Mouse (Mus musculus): ENCODE measurements around the gene Actg2. TPM values are rescaled to one million over a fixed set of nuclear protein-coding genes. Genes with fewer than 3 reads are reported as not detected.
A peak's percentile ranks its signal among the peaks of the same experiment; 100 is the strongest.

Actg2 gene
- polyA plus RNA-seq, 1 experiment = 517 TPM

DNA sequence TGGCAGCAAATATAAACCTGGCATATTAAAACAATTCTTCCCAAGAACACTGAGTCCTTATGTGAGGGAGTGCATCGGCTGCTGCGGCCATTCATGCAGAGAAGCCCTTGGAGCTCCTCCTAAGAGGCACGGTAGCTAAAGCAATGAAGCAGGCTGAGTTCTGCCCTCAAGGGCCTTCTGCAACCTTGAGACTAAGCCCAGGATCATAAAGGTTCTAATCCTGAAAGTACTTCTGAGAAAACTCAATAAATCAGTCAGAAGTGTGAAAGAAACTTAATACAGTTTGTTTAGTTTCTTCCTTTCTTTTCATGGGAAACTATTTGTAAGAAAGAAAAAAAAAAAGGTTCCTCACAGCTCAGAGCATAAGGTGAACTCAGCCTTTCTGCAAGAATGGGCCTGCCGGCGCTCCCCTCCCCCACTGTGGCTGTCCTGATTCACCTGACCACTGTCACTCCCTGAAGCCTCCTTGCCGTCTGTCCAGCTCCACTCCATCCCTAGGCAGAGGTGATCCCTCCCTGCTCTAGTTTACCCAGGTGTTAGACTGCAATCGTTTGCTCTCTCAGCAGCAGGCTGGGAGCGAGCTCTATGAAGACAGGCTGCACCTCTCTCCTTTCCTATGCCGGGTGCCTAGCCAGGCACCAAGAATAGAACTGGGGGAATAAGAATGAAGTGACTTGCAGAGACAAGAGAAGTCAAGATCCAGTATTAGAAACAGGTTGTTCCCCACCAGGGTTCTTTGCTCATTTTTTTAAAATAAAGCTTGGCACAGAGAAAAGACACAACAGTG, 34.3 kb downstream of the Actg2 start:
- no peak for TF ChIP-seq POLR2A (IDR thresholded peaks at IDR 0.05; ENCODE audit: low read depth, low read length)
- Histone ChIP-seq H3K4me3 (ENCODE audit: insufficient read depth, low read length) (no peak overlapping the region), H3K4me1 (ENCODE audit: control insufficient read depth, insufficient read depth, low read length) (peaks cover 6% of the 10 kb centered on the region; the same call in 1 of the 2 replicates)

DNA sequence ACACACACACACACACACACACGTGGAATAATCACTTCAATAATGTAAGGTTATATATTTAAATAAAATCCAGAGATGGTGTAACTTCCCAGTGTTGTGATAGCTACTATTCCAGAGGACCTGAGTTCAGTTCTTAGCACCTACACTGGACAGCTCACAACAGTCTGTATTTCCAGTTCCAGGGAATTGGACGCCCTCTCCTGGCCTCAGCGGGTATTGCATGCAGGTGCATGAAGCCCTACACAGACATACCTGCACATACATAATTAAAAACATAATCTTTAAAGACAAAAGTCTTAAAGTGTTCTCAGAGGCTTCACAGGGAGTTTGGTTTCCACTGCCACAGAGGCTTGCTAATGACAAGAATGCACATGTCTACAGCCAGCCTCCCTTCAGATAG, 35.6 kb downstream of the Actg2 start:
- Histone ChIP-seq H3K4me3 (ENCODE audit: insufficient read depth, low read length) (no peak overlapping the region), H3K4me1 (ENCODE audit: control insufficient read depth, insufficient read depth, low read length) (peaks cover 6% of the 10 kb centered on the region; the same call in 1 of the 2 replicates), H3K27ac (ENCODE audit: insufficient read depth, low read length) (no peak overlapping the region)
- TF ChIP-seq CTCF (IDR thresholded peaks at IDR 0.05; ENCODE audit: borderline replicate concordance, insufficient read depth, low read length) (peak; percentile 28; the same call in 1 of the 2 replicates), POLR2A (IDR thresholded peaks at IDR 0.05; ENCODE audit: low read depth, low read length) (no peak)

More for the DNA sequence above, 34.3 kb downstream of the Actg2 start:
- H3K27ac ChIP-seq (ENCODE audit: insufficient read depth, low read length) = no peak overlapping the region

DNA sequence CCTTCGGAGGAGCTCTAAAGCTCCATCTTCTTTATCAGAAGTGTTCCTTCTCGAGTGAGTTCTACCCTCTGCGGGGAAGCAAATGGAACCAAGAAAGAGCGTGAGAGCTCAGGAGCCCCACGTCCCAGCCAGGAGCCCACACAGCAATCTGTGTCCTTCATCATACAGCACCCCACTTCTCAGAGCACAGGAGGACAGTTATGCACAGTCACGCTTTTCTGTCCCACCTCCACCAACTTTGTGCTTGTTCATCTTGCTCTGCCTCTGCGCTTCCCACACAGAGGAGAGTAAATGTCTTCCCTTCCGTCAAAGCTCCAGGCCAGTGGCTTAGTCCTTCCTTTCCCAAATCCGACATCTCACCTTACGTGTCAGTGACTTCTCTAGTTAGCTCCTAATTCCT, 37.0 kb downstream of the Actg2 start:
- no peak for TF ChIP-seq POLR2A (IDR thresholded peaks at IDR 0.05; ENCODE audit: low read depth, low read length)
- no peak for TF ChIP-seq CTCF (IDR thresholded peaks at IDR 0.05; ENCODE audit: borderline replicate concordance, insufficient read depth, low read length)
- H3K27ac ChIP-seq (ENCODE audit: insufficient read depth, low read length) = no peak overlapping the region
- peaks cover 6% of the 10 kb centered on the region; the same call in 1 of the 2 replicates for H3K4me1 ChIP-seq (ENCODE audit: control insufficient read depth, insufficient read depth, low read length)
- no peak overlapping the region for H3K4me3 ChIP-seq (ENCODE audit: insufficient read depth, low read length)

DNA sequence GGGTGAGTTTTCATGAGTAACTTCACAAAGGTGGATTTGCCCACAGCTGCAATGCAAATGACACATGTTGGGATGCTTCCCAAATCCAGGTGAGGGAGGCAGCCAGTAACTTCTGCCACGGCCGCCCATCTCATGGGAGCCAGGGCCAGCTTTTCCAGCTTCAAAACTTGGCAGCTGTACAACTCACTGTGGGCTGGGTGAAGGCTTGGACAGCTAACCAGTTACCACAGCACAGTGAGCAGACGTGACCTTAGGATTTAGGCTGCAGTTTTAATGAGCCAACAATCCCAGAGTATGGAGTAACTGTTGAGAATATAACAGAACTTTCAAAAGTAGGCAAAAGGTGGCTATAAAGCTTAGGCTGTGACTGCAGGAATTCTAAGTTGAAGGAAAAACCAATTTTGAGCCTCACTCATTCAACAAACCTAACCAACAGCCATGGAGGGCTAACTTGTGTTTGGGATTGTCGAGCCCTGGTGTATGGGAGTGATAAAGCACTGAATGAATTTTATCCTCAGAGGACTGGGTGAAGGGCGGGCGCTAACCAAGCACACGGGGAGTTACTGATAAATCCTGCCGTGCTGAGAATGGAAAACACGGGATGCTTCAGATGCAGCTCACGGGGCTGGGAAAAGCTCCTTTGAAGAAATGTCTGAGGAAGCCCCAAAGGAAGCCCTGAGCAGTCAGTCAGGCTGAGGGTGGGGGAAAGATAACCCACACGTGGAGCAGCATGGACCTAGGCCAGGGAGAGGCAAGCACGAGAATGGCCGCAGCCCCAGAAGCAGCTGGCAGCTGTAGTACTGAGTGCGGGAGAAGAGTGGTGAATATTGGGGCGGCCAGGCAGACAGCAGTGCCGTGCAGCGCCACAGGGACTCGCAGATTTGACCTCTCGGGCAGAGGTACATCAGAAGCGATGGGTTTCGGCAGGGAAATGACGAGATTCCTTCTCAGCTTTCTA, 39.0 kb downstream of the Actg2 start:
- TF ChIP-seq CTCF (IDR thresholded peaks at IDR 0.05; ENCODE audit: borderline replicate concordance, insufficient read depth, low read length) = no peak
- TF ChIP-seq POLR2A (IDR thresholded peaks at IDR 0.05; ENCODE audit: low read depth, low read length) = no peak
- Histone ChIP-seq H3K27ac (ENCODE audit: insufficient read depth, low read length) (no peak overlapping the region), H3K4me1 (ENCODE audit: control insufficient read depth, insufficient read depth, low read length) (peaks cover 6% of the 10 kb centered on the region; the same call in 1 of the 2 replicates), H3K4me3 (ENCODE audit: insufficient read depth, low read length) (no peak overlapping the region)

DNA sequence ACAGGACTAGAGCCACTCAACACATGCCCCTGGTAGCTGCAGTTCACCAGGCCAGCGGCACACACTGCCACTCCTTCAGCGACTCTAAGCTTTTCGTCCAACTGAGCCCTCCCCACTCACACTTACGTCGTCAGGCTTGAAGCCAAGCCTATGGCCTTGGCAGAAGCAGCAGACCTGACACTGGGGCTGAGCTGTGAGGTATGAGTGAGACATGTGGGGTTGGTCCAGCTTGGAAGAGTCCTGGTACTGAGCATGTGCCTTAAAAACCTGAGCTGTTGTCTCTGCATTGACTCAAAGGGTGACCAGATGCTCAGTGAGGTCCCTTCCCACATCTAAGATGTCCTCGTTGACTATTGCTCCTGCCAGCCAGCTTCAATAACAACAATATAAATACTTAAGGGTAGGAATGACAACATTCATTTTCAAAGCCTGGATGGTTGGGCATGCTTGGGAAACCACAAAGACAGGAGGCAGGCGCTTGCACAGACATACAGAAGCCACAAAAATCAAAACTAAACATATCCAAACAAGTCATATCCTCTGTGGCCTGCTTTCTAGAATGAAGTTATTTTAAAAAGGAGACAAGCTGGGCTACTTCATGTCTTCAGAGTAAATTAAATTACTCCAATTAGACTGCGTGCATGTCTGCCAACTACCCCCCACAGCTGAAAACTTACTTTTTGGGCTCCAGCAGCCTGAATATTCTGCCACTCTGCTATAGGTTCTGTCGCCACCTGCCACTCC, 39.9 kb downstream of the Actg2 start:
- Histone ChIP-seq H3K27ac (ENCODE audit: insufficient read depth, low read length) (no peak overlapping the region), H3K4me1 (ENCODE audit: control insufficient read depth, insufficient read depth, low read length) (peaks cover 6% of the 10 kb centered on the region; the same call in 1 of the 2 replicates), H3K4me3 (ENCODE audit: insufficient read depth, low read length) (no peak overlapping the region)
- TF ChIP-seq POLR2A (IDR thresholded peaks at IDR 0.05; ENCODE audit: low read depth, low read length) (no peak), CTCF (IDR thresholded peaks at IDR 0.05; ENCODE audit: borderline replicate concordance, insufficient read depth, low read length) (no peak)

DNA sequence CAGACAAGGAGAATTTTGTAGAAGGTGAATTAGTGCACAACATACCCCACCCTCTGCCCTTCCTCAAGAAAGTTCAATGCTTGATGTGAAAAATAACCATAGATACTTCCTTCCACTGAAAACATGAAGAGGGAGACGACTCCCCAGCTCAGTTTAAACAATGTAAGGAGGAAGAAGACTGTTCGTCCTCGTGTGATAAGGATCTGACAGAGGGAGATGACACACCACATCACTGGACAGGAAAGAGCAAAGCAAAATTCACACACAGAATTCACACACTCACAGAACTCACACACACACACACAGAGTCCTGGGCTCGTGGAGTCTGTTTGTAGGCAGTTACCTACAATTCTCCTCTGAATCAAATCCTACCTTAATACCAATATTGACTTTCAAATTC, 45.4 kb downstream of the Actg2 start:
- Histone ChIP-seq H3K4me3 (ENCODE audit: insufficient read depth, low read length) (no peak overlapping the region), H3K27ac (ENCODE audit: insufficient read depth, low read length) (no peak overlapping the region), H3K4me1 (ENCODE audit: control insufficient read depth, insufficient read depth, low read length) (no peaks in the 10 kb centered on the region)
- no peak for TF ChIP-seq POLR2A (IDR thresholded peaks at IDR 0.05; ENCODE audit: low read depth, low read length)
- no peak for TF ChIP-seq CTCF (IDR thresholded peaks at IDR 0.05; ENCODE audit: borderline replicate concordance, insufficient read depth, low read length)

DNA sequence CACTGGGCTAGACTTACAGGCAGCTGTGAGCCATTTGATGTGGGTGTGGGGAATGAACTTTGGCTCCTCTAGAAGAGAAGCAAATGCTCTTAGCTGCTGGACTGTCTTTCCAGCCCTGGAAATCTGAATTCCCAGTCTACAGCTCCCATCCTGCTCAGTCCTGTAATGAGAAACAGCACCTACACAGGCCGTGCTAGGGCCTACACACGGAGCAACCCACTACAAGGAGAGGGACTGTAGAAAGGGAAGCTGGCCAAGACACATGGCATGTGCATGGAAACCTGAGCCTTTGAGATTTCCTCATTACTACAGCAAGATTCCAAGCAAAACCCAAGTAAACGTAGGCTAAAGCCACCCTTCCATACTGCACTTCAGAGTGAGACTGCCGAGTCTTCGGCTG, 47.9 kb downstream of the Actg2 start:
- TF ChIP-seq CTCF (IDR thresholded peaks at IDR 0.05; ENCODE audit: borderline replicate concordance, insufficient read depth, low read length) (no peak), POLR2A (IDR thresholded peaks at IDR 0.05; ENCODE audit: low read depth, low read length) (no peak)
- Histone ChIP-seq H3K27ac (ENCODE audit: insufficient read depth, low read length) (no peak overlapping the region), H3K4me3 (ENCODE audit: insufficient read depth, low read length) (no peak overlapping the region), H3K4me1 (ENCODE audit: control insufficient read depth, insufficient read depth, low read length) (no peaks in the 10 kb centered on the region)

DNA sequence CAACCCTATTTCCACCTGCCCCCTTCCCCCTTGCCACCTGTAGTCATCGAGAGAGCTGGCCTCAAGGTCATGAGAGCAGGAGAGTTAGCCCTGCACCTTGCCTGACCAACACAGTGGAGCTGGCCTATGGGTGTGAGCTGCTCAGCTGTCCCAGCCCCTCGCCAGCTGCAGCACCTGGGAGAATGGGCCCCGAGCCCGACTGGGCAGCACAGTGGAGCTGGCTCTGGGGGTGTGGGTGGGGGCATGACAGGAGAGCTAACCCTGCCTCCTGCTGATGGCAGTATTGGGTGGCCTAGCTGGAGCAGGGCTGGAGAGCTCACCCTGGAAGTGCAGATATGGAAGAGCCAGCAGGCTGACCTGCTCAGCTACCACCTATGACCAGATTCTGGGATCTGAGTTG, 48.8 kb downstream of the Actg2 start:
- no peak overlapping the region for H3K4me3 ChIP-seq (ENCODE audit: insufficient read depth, low read length)
- TF ChIP-seq POLR2A (IDR thresholded peaks at IDR 0.05; ENCODE audit: low read depth, low read length) = no peak
- no peak for TF ChIP-seq CTCF (IDR thresholded peaks at IDR 0.05; ENCODE audit: borderline replicate concordance, insufficient read depth, low read length)
- no peaks in the 10 kb centered on the region for H3K4me1 ChIP-seq (ENCODE audit: control insufficient read depth, insufficient read depth, low read length)
- no peak overlapping the region for H3K27ac ChIP-seq (ENCODE audit: insufficient read depth, low read length)

DNA sequence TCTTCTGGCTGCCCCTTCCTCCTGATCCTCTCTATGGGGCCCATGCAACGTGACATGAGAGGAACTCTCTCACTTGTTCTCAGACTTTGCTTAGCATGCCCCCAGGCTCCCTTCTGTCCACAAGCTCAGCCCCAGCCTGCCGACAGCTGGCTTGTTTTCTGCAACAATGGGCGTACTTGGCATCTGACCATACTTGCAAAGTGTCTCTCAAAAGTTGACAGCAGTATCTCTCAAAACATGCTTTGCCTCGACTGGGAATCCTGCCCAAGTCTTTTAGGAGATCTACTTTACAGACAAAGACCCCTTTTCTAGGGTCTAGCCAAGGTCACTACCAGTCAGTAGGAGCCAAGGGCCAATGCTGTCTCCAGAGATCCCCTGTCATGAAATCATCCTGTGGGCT, 50.2 kb downstream of the Actg2 start:
- Histone ChIP-seq H3K27ac (ENCODE audit: insufficient read depth, low read length) (no peak overlapping the region), H3K4me3 (ENCODE audit: insufficient read depth, low read length) (no peak overlapping the region), H3K4me1 (ENCODE audit: control insufficient read depth, insufficient read depth, low read length) (no peaks in the 10 kb centered on the region)
- TF ChIP-seq POLR2A (IDR thresholded peaks at IDR 0.05; ENCODE audit: low read depth, low read length) = no peak
- TF ChIP-seq CTCF (IDR thresholded peaks at IDR 0.05; ENCODE audit: borderline replicate concordance, insufficient read depth, low read length) = no peak
